Mouse (Mus musculus): Measurements from ENCODE around the gene Frzb. TPM values are rescaled to one million over a fixed set of nuclear protein-coding genes. Genes with fewer than 3 reads are reported as not detected.
A peak's percentile ranks its signal among the peaks of the same experiment; 100 is the strongest.
"Not testable (repeated sequence)": the region's sequence is repeated elsewhere in the genome, so short reads cannot be mapped to it uniquely, and the experiment has no call there.

Gene Frzb
- 8.7 and 9.4 TPM in 2 replicates for polyA plus RNA-seq (2016; fragmentation: Nextera tagmentation; extraction: Ambion mirVana)

DNA sequence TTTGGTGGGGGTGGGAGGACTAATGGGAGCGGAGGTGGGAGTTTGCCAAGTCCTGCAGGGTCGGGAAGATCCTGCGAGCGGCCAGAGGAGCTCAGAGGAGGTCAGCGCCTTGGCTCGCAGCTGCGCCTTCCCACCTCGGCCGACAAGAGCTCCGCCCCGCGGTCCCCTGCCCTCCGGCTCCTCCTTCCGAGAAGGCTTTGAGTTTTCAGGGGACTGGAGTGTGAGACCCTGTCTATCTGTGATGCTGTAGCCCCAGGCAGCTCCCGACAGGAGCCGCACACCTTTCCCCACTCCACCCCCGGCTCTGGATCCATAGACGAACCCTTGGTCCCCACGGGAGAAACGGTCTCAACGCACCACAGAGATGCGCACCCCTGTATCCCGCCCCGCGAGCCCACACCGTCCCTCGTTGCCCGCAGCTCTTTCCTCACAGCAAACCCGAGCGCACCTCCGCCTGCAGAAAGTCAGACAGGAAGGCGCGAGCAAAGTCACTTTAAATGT is at the start of gene Frzb:
Frzb (minus strand) TSS at position 335 of the 501 bp plus-strand sequence.
- peak within 1 kb of the TSS; percentile 72 for H3K9ac ChIP-seq
- H3K36me3 ChIP-seq = no peaks in the 10 kb centered on the region
- peak; percentile 80 for ATAC-seq (ENCODE audit: insufficient number of reproducible peaks, low FRiP score)
- peaks cover 9% of the 10 kb centered on the region for H3K9me3 ChIP-seq (replicated peaks)
- whole genome bisulfite sequencing = under 1% methylated on average over 33 of the region's 33 CpGs
- peak within 1 kb of the TSS; percentile 99 for H3K4me2 ChIP-seq
- H3K27ac ChIP-seq (ENCODE audit: poor library complexity, severe bottlenecking) = peak within 1 kb of the TSS; percentile 24; the same call in 1 of the 2 replicates
- peak within 1 kb of the TSS; percentile 64 for H3K4me3 ChIP-seq
- peaks cover 11% of the 10 kb centered on the region for H3K27me3 ChIP-seq (replicated peaks)
- peaks cover 5% of the 10 kb centered on the region for H3K4me1 ChIP-seq (replicated peaks)

DNA sequence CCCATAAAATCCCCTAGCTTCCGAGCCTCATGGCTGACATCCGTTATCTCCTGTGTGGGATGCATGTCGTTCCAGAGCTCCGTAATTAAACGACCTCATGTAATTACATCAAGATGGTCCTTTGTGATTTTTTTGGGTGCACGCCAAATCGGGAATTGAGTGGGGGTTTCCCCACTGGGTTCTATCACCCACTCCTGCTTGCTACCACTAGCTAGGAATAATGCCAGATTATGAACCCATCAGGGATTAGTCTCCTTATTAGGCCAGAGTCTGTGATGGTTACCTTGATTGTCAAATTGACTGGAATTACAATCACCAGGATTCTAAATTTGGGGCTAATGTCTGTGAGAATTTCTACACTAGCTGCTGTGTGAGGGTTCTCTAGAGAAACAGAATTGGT is 47.9 kb upstream of the Frzb start:
- not testable (repeated sequence) for H3K4me1 ChIP-seq (replicated peaks); H3K4me3 ChIP-seq; ATAC-seq (ENCODE audit: insufficient number of reproducible peaks, low FRiP score); H3K9me3 ChIP-seq (replicated peaks); H3K4me2 ChIP-seq; H3K9ac ChIP-seq; H3K27me3 ChIP-seq (replicated peaks); H3K27ac ChIP-seq (ENCODE audit: poor library complexity, severe bottlenecking)
- WGBS = 65% methylated on average over 7 of the region's 7 CpGs
- H3K36me3 ChIP-seq = peaks cover 16% of the 10 kb centered on the region

DNA sequence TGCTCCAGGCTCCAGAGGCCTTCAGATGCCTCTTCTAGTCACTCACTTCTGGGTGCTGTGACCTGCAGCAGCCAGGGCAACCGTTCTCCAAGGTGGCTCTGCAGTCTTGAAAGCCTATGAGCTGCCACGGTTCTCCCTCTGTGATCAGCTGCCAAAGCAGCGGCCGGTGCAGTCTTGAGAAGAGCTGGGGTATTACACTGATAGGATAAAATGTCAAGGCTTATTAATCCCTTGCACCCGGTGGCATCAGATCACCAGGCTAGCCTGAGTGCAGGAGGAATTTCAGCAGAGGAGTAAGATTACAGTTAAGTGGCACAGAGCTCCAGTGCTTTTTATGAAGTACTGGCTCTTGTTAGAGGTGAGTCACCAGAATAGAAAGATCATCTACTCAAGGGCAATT is 39.4 kb upstream of the Frzb start:
- Histone ChIP-seq H3K4me3 (no peak overlapping the region), H3K4me1 (replicated peaks) (peaks cover 6% of the 10 kb centered on the region), H3K9me3 (replicated peaks) (peaks cover 4% of the 10 kb centered on the region; the same call in 1 of the 2 replicates), H3K36me3 (no peaks in the 10 kb centered on the region), H3K27ac (ENCODE audit: poor library complexity, severe bottlenecking) (peak overlapping the region; percentile 70; the same call in 1 of the 2 replicates), H3K9ac (no peak overlapping the region), H3K4me2 (peak overlapping the region; percentile 31; the same call in 1 of the 2 replicates), H3K27me3 (replicated peaks) (no peaks in the 10 kb centered on the region)
- 28% methylated on average over 5 of the region's 5 CpGs for WGBS
- peak; percentile 25; the same call in 1 of the 2 replicates for ATAC-seq (ENCODE audit: insufficient number of reproducible peaks, low FRiP score)

DNA sequence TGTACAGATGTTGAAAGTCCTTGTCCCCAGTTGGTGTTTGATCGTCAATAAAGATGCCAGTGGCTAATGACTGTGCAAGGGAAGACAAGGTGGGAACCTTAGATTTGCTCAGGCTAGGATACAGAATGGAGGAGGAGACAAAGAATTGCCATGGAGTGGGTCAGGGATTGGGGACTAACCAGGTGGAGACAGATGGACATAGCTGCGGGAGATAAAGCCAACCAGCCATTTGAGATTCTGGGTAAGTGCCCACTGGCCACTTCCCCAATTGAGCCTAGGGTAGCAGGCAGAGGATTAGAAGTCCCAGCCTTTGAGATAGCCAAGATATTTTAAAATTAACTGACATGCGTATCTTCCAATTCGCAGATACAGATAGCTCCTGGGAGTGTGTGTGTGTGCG is 37.5 kb upstream of the Frzb start:
- no peak for ATAC-seq (ENCODE audit: insufficient number of reproducible peaks, low FRiP score)
- H3K27ac ChIP-seq (ENCODE audit: poor library complexity, severe bottlenecking) = no peak overlapping the region
- 87% methylated on average over 5 of the region's 5 CpGs for WGBS
- peaks cover 6% of the 10 kb centered on the region for H3K4me1 ChIP-seq (replicated peaks)
- H3K4me3 ChIP-seq = no peak overlapping the region
- no peaks in the 10 kb centered on the region for H3K36me3 ChIP-seq
- no peak overlapping the region for H3K9ac ChIP-seq
- H3K9me3 ChIP-seq (replicated peaks) = peaks cover 4% of the 10 kb centered on the region; the same call in 1 of the 2 replicates
- no peaks in the 10 kb centered on the region for H3K27me3 ChIP-seq (replicated peaks)
- H3K4me2 ChIP-seq = no peak overlapping the region

DNA sequence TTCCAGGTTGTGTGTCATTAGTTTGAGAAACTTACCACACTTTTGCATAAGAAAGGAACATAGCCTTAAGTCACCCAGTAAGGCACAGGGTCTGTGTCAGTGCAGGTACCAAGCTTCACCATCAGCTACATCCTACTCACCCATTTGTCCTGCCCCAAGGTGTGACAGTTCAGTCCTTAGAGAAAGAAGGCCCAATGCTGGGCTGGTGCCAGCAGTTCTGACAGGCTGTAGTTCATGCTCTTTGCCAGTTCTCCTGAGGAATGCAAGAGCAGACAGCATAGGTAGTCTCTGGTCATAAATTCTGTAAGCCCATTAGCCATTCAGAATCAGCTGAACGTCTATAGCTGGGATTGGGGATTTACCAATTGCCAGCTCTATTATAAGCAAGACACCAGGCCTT is 28.4 kb upstream of the Frzb start:
- Histone ChIP-seq H3K9ac (no peak overlapping the region), H3K36me3 (no peaks in the 10 kb centered on the region), H3K27me3 (replicated peaks) (no peaks in the 10 kb centered on the region), H3K27ac (ENCODE audit: poor library complexity, severe bottlenecking) (no peak overlapping the region), H3K4me1 (replicated peaks) (no peaks in the 10 kb centered on the region), H3K4me3 (no peak overlapping the region), H3K9me3 (replicated peaks) (no peaks in the 10 kb centered on the region), H3K4me2 (no peak overlapping the region)
- ATAC-seq (ENCODE audit: insufficient number of reproducible peaks, low FRiP score) = no peak
- WGBS = 79% methylated on average over 1 of the region's 1 CpGs

DNA sequence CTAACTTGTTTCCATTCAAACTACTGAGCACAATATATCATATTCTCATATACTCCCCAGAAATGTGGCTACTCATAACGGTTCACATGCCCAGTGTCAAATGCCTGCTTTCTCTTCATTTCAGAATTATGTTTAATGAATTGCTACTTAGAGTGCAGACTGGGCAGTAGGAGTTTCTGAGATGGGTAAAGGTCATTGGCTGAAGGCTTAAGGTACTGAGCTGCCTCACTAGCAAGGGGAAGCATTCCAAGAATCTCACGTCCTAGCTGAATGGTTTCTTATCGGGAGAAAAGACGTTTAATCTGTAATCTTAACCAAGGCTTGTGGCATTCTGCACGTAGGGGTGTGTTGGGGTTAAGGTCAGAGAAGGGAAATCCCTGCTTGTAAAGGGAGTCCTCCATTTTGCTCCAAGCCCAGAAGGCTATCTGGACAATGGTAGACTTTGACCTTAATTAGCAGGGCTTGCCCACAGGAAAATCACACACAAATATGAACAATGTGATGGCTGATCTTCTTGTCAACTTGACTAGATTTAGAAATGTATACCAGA is 26.9 kb upstream of the Frzb start:
- no peaks in the 10 kb centered on the region for H3K9me3 ChIP-seq (replicated peaks)
- 43% methylated on average over 5 of the region's 5 CpGs for WGBS
- H3K27ac ChIP-seq (ENCODE audit: poor library complexity, severe bottlenecking) = no peak overlapping the region
- no peak overlapping the region for H3K9ac ChIP-seq
- no peak for ATAC-seq (ENCODE audit: insufficient number of reproducible peaks, low FRiP score)
- H3K4me1 ChIP-seq (replicated peaks) = no peaks in the 10 kb centered on the region
- H3K36me3 ChIP-seq = no peaks in the 10 kb centered on the region
- H3K27me3 ChIP-seq (replicated peaks) = no peaks in the 10 kb centered on the region
- H3K4me2 ChIP-seq = no peak overlapping the region
- H3K4me3 ChIP-seq = no peak overlapping the region

DNA sequence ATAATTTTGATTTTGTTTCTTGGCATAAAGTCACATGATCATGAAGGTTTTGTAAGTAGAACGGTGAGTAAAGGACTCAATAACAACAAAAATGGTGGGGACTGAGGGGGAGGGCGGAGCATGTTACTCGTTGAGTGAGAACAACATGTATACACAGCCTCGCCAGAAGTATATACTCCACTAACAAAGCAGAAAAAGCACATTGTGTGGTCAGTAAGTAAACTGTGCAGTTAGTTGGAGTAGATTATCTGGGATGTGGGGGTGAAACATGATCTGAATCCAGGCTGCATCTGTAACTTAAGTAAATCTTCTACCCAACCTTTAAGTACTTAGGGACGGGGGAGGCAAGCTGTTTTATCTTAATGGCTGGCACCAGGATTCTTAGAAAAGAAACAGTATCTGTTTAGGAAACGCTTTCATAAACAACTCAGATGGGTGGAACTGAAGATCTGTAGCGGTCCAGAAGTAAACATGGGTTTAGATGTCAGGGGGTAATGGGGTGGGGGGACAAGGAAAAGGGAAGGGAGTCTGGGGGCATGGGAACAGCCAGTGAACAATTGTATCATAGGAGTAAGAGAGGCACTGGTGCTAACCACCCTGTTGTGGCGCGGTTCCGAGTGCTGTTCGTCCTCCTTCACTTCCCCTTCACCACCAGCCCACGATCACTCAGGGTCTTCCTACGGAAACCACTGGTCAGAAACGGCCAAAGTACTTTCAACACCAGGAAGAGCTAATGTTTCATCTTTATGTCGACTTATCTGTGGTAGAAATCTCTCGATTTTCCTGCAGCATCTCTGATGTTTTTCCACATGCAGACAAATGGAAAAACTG is 18.8 kb upstream of the Frzb start:
- Histone ChIP-seq H3K27me3 (replicated peaks) (no peaks in the 10 kb centered on the region), H3K4me3 (no peak overlapping the region), H3K36me3 (no peaks in the 10 kb centered on the region), H3K4me2 (no peak overlapping the region), H3K4me1 (replicated peaks) (0 out of 2 replicates have a peak, but pooled peaks cover 2% of the 10 kb centered on the region), H3K27ac (ENCODE audit: poor library complexity, severe bottlenecking) (no peak overlapping the region), H3K9ac (no peak overlapping the region), H3K9me3 (replicated peaks) (no peaks in the 10 kb centered on the region)
- WGBS = 65% methylated on average over 16 of the region's 16 CpGs
- ATAC-seq (ENCODE audit: insufficient number of reproducible peaks, low FRiP score) = no peak

DNA sequence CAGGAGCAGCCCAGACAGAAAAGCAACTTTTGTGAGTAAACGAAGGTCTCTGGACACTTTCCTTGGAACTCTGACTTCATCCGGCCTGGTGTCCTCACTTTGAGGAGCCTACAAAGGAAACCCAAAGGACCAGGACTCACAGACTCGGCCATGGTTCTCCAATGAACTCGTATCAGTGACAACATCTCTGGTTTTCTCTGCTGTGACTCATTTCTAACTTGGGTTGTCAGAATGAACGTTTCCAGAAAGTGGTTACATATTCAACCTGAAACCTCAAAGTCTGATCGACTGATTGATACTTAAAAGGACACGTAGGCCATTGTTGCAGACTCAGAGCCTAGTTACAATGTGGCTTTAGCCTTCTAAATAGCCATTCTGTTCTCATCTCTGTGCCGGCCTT is 14.4 kb upstream of the Frzb start:
- 62% methylated on average over 8 of the region's 8 CpGs for WGBS
- H3K27me3 ChIP-seq (replicated peaks) = no peaks in the 10 kb centered on the region; the same call in 1 of the 2 replicates
- 0 out of 2 replicates have a peak, but pooled peaks cover 2% of the 10 kb centered on the region for H3K4me1 ChIP-seq (replicated peaks)
- H3K36me3 ChIP-seq = no peaks in the 10 kb centered on the region
- no peak overlapping the region for H3K27ac ChIP-seq (ENCODE audit: poor library complexity, severe bottlenecking)
- no peak for ATAC-seq (ENCODE audit: insufficient number of reproducible peaks, low FRiP score)
- no peak overlapping the region for H3K4me3 ChIP-seq
- no peak overlapping the region for H3K9ac ChIP-seq
- no peak overlapping the region for H3K4me2 ChIP-seq
- H3K9me3 ChIP-seq (replicated peaks) = no peaks in the 10 kb centered on the region

DNA sequence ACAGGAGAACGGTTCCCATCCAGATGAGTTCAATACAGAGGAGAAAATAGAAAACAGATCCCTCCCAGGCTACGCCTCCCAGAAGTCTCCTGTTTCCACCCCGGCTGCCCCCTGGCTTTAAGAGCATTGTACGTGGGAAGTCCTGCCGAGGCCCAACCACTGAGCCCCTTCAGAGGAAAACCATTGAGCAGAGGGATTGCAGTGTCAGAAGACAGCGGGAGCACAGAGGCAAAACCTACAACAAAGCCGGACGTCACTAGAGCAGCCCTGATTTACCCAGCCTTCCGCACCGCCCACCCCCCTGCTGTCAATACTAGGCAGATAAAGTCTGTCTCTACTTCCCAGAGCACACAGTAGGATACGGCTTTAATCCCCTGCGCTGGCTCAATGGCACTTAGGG is 806 bp upstream of the Frzb start:
- Histone ChIP-seq H3K9me3 (replicated peaks) (peaks cover 9% of the 10 kb centered on the region), H3K4me3 (peak overlapping the region; percentile 64), H3K36me3 (no peaks in the 10 kb centered on the region), H3K9ac (peak overlapping the region; percentile 72), H3K27me3 (replicated peaks) (peaks cover 11% of the 10 kb centered on the region), H3K27ac (ENCODE audit: poor library complexity, severe bottlenecking) (peak overlapping the region; percentile 24; the same call in 1 of the 2 replicates), H3K4me1 (replicated peaks) (peaks cover 5% of the 10 kb centered on the region), H3K4me2 (peak overlapping the region; percentile 99)
- ATAC-seq (ENCODE audit: insufficient number of reproducible peaks, low FRiP score) = peak; percentile 60; the same call in 1 of the 2 replicates
- WGBS = under 1% methylated on average over 12 of the region's 12 CpGs

DNA sequence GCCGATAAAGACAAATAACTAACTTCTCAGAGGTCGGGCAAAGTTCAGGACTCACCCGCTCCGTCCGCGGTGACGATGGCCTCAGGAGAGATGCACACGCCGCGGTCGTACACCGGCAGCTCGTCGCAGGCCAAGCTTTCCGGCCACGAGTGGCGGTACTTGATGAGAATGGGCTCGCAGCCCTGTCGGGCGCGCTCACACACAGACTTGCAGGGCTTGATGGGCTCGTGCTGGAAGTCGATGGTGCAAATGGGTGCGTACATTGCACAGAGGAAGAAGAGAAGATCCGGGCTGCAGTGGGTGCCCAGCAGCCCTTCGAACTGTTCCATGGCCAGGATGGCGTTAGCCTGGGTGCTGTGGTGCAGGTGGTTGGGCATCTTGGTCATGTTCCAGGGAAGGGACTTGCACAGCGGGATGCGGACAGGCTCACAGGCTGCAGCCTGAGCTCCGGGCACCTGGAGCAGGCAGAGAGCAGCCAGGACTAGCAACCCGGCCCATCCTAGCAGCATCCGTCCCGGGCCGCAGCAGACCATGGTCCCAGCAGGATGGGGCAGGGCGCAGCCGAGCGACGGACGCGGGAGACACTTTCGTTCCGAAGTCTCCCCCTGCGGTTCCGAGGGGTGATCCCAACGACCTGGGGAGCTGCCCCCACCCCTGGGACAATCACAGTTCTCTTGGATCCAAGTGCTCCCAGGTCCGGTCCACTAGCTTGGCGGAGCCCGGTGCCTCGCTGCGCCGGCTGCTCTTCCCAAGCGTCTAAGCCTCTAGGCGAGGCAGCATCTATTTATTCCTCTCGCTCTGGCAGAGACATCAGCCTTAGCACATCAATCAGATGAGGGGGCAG is 895 bp downstream of the Frzb start:
- peak overlapping the region; percentile 72 for H3K9ac ChIP-seq
- no peaks in the 10 kb centered on the region for H3K36me3 ChIP-seq
- H3K4me3 ChIP-seq = peak overlapping the region; percentile 64
- peak overlapping the region; percentile 99 for H3K4me2 ChIP-seq
- H3K27me3 ChIP-seq (replicated peaks) = peaks cover 11% of the 10 kb centered on the region
- ATAC-seq (ENCODE audit: insufficient number of reproducible peaks, low FRiP score) = peak; percentile 61
- under 1% methylated on average over 54 of the region's 54 CpGs for WGBS
- H3K9me3 ChIP-seq (replicated peaks) = peaks cover 5% of the 10 kb centered on the region
- H3K27ac ChIP-seq (ENCODE audit: poor library complexity, severe bottlenecking) = peak overlapping the region; percentile 11; the same call in 1 of the 2 replicates
- H3K4me1 ChIP-seq (replicated peaks) = peaks cover 5% of the 10 kb centered on the region
